Mouse (Mus musculus): ENCODE results near the gene Gm10160.

DNA sequence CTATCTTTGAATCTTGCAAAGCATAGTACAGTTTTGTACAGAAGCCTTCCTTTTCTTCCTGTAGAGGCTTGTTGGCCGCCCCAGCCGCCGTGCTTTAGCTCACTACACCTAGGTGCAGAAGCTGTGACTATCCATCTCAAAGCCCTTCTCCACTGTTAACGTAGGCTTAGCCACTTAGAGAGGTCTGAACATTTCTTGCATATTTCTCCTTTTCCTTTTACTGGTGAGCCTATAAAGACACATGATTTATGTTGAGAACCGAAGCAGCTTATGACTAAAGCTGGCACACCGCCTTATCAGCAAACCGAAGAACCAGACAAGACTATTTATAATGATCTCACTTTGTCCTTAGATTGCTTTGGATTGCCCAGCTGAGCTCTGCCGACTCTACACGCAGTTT lies 19.8 kb upstream of the Gm10160 start:
- no peak for TF ChIP-seq POLR2A (IDR thresholded peaks at IDR 0.05; ENCODE audit: insufficient read length, low read depth)
- TF ChIP-seq USF1 (IDR thresholded peaks at IDR 0.05; ENCODE audit: low read depth): no peak
- TF ChIP-seq MYOG (IDR thresholded peaks at IDR 0.05; ENCODE audit: control insufficient read depth in 1 of 3, insufficient read depth in 1 of 3, insufficient read length in 2 of 3, low read depth in 2 of 3): no peak
- no peak for TF ChIP-seq CEBPB (IDR thresholded peaks at IDR 0.05; ENCODE audit: insufficient read depth, poor library complexity, severe bottlenecking)
- TF ChIP-seq E2F4 (IDR thresholded peaks at IDR 0.05; ENCODE audit: insufficient read depth): no peak

Measured in myocyte (in vitro differentiated cells).